Mouse (Mus musculus): ENCODE data around the gene Olfr750. TPM values are rescaled to one million over a fixed set of nuclear protein-coding genes. Genes with fewer than 3 reads are reported as not detected.

Gene Olfr750
- polyA plus RNA-seq, 1 experiment from 2014 or later = not detected

DNA sequence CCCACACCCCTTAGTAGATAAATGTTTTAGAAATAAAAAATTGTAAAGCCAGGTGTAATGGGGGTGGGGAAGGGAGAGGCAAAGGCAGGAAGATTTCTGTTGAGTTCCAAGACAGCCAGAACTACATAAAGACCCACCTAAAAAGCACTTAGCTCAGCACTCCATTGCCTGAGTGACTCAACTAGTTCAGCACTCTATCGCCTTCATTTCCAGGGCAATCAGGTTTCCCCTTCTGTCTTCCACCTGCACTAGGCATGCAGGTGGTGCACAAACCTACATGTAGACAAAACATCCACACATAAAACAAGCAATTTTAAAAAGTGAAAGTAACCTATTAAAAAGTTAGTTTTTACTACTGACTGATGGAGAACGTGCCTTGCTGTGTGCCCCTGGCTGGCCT is 10.9 kb upstream of the Olfr750 start:
- 79% methylated on average over 2 of the region's 2 CpGs for WGBS
- Histone ChIP-seq H3K4me2 (replicated peaks) (no peak overlapping the region), H3K36me3 (no peaks in the 10 kb centered on the region), H3K9me3 (no peaks in the 10 kb centered on the region), H3K4me1 (no peaks in the 10 kb centered on the region), H3K9ac (no peak overlapping the region), H3K27me3 (0 out of 2 replicates have a peak, but pooled peaks cover 7% of the 10 kb centered on the region), H3K27ac (no peak overlapping the region), H3K4me3 (no peak overlapping the region)
- ATAC-seq (ENCODE audit: insufficient number of reproducible peaks, insufficient read depth, low FRiP score, low TSS enrichment) = no peak

DNA sequence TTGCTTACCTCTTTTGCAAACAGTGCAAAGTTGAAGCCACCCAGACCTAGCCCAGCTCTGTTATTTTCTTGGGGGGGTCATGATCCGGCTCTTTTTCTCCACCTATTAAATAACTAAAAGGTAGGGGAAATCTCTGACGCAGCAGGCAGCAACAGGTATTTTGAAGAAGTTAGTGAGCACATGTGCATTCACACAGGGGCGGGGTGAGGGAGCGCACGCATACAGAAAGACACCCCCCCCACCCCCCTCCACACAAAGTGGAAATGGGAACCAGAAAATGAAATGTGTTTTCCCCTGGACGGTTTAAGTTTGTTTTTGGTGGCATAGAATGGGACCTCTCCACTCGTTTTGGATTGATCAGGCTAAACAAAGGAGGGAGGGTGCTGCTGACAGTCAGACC is 9.6 kb upstream of the Olfr750 start:
- Histone ChIP-seq H3K36me3 (no peaks in the 10 kb centered on the region), H3K27ac (no peak overlapping the region), H3K4me2 (replicated peaks) (peak overlapping the region; percentile 78), H3K9me3 (no peaks in the 10 kb centered on the region), H3K4me3 (peak overlapping the region; percentile 49), H3K27me3 (0 out of 2 replicates have a peak, but pooled peaks cover 7% of the 10 kb centered on the region), H3K4me1 (no peaks in the 10 kb centered on the region), H3K9ac (no peak overlapping the region)
- WGBS = 2% methylated on average over 7 of the region's 7 CpGs
- ATAC-seq (ENCODE audit: insufficient number of reproducible peaks, insufficient read depth, low FRiP score, low TSS enrichment) = no peak

GRCm38 (mm10) chr14:51082599-51083581 is 8.7 kb upstream of the Olfr750 start:
- Histone ChIP-seq H3K4me3 (peak overlapping the region; percentile 49), H3K9me3 (no peaks in the 10 kb centered on the region), H3K36me3 (no peaks in the 10 kb centered on the region), H3K4me1 (no peaks in the 10 kb centered on the region), H3K27me3 (0 out of 2 replicates have a peak, but pooled peaks cover 7% of the 10 kb centered on the region), H3K9ac (peak overlapping the region; percentile 34), H3K4me2 (replicated peaks) (peak overlapping the region; percentile 78), H3K27ac (no peak overlapping the region)
- peak; percentile 66 for ATAC-seq (ENCODE audit: insufficient number of reproducible peaks, insufficient read depth, low FRiP score, low TSS enrichment)
- WGBS = 2% methylated on average over 40 of the region's 40 CpGs

DNA sequence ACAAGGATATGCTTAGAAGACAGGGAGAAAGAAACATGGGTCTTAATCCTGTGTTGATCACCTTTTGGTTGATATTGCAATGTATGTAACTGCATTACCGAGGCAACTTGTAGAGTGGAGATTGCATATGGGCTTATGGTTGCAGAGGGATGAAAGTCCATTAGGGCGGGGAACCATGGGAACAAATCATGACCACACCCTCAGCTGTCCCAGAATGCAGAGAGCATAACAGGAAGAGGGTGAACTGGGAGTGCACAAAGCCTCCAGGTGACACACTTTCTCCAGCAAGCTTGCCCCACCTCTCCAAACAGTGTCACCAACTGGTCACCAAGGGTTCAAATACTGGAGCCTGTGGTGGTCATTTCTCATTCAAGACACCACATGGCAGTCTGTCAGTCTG is 6.8 kb upstream of the Olfr750 start:
- H3K36me3 ChIP-seq = no peaks in the 10 kb centered on the region
- no peaks in the 10 kb centered on the region for H3K4me1 ChIP-seq
- no peak overlapping the region for H3K9ac ChIP-seq
- H3K4me3 ChIP-seq = no peak overlapping the region
- H3K27ac ChIP-seq = no peak overlapping the region
- no peak overlapping the region for H3K4me2 ChIP-seq (replicated peaks)
- ATAC-seq (ENCODE audit: insufficient number of reproducible peaks, insufficient read depth, low FRiP score, low TSS enrichment) = no peak
- 0 out of 2 replicates have a peak, but pooled peaks cover 7% of the 10 kb centered on the region for H3K27me3 ChIP-seq
- H3K9me3 ChIP-seq = no peaks in the 10 kb centered on the region
- 86% methylated on average over 2 of the region's 2 CpGs for WGBS

- ATAC-seq (ENCODE audit: insufficient number of reproducible peaks, insufficient read depth, low FRiP score, low TSS enrichment) = no peak
- Histone ChIP-seq H3K4me2 (replicated peaks) (no peak overlapping the region), H3K27me3 (0 out of 2 replicates have a peak, but pooled peaks cover 7% of the 10 kb centered on the region), H3K27ac (no peak overlapping the region), H3K9ac (no peak overlapping the region), H3K4me1 (no peaks in the 10 kb centered on the region), H3K4me3 (no peak overlapping the region), H3K9me3 (no peaks in the 10 kb centered on the region), H3K36me3 (no peaks in the 10 kb centered on the region)
- WGBS = 88% methylated on average over 1 of the region's 1 CpGs
Measured at GRCm38 (mm10) chr14:51079180-51079579, 4.9 kb upstream of the Olfr750 start.

DNA sequence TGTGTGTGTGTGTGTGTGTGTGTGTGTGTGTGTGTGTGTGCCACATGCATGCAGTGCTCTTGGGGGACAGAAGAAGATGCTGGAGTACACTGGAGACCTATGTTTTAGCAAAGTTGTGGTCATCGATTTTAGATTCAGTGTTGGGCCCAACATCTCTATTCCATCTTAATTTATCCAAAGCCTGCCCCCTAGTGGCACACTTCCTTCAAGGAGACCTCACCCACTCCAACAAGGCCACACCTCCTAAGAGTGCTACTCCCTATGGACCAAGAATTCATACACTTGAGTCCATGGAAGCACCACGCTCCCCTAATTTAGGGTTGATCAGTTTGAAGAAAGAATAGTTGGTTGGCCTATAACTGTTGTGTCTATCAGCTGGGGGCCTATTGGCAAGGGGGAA is 4.6 kb downstream of the Olfr750 start:
- no peaks in the 10 kb centered on the region for H3K9me3 ChIP-seq
- 0 out of 2 replicates have a peak, but pooled peaks cover 3% of the 10 kb centered on the region for H3K4me1 ChIP-seq
- H3K27ac ChIP-seq = no peak overlapping the region
- no peak overlapping the region for H3K4me2 ChIP-seq (replicated peaks)
- no peak for ATAC-seq (ENCODE audit: insufficient number of reproducible peaks, insufficient read depth, low FRiP score, low TSS enrichment)
- no peaks in the 10 kb centered on the region for H3K36me3 ChIP-seq
- no peak overlapping the region for H3K4me3 ChIP-seq
- H3K9ac ChIP-seq = no peak overlapping the region
- no peaks in the 10 kb centered on the region for H3K27me3 ChIP-seq
- WGBS = 86% methylated on average over 2 of the region's 2 CpGs

GRCm38 (mm10) chr14:51068956-51069355 is 5.3 kb downstream of the Olfr750 start:
- H3K4me2 ChIP-seq (replicated peaks) = no peak overlapping the region
- WGBS = 83% methylated on average over 5 of the region's 5 CpGs
- H3K27ac ChIP-seq = no peak overlapping the region
- no peak overlapping the region for H3K9ac ChIP-seq
- no peaks in the 10 kb centered on the region for H3K9me3 ChIP-seq
- H3K36me3 ChIP-seq = no peaks in the 10 kb centered on the region
- H3K4me1 ChIP-seq = 0 out of 2 replicates have a peak, but pooled peaks cover 3% of the 10 kb centered on the region
- no peak for ATAC-seq (ENCODE audit: insufficient number of reproducible peaks, insufficient read depth, low FRiP score, low TSS enrichment)
- no peak overlapping the region for H3K4me3 ChIP-seq
- no peaks in the 10 kb centered on the region for H3K27me3 ChIP-seq

- Histone ChIP-seq H3K9me3 (no peaks in the 10 kb centered on the region), H3K27ac (no peak overlapping the region), H3K36me3 (no peaks in the 10 kb centered on the region), H3K27me3 (no peaks in the 10 kb centered on the region), H3K4me3 (no peak overlapping the region), H3K4me1 (no peaks in the 10 kb centered on the region; the same call in 1 of the 2 replicates), H3K9ac (no peak overlapping the region), H3K4me2 (replicated peaks) (no peak overlapping the region)
- WGBS = 80% methylated on average over 5 of the region's 5 CpGs
- ATAC-seq (ENCODE audit: insufficient number of reproducible peaks, insufficient read depth, low FRiP score, low TSS enrichment) = no peak
Measured at GRCm38 (mm10) chr14:51060761-51061160, 13.5 kb downstream of the Olfr750 start.

DNA sequence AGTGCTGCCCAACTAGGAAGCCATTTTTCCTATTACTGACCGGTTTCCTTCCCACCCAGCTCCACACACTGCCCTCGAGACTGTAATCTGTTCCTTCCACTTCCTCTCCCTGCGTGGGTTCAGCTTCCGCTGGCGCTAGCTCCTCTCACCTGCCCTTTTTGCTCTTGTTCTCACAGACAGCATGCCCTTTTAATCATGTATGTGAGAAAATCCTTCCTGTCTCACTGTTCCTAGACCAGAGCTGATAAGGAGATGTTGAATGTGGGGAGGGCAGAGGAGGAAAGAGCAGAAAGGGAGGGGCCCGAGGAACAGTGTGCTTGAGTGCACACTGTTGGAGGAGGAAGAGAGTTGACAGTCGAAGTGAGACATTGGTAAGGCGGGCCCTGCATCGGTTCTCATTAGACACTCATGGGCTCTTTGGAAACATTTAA is 16.8 kb downstream of the Olfr750 start, which contains the start of gene Rnase12:
TSS of gene Rnase12 (minus strand) at position 261 of the 431 bp plus-strand sequence.
- no peak within 1 kb of the TSS for H3K4me3 ChIP-seq
- H3K36me3 ChIP-seq = no peaks in the 10 kb centered on the region
- no peaks in the 10 kb centered on the region for H3K9me3 ChIP-seq
- no peaks in the 10 kb centered on the region; the same call in 1 of the 2 replicates for H3K4me1 ChIP-seq
- H3K27me3 ChIP-seq = no peaks in the 10 kb centered on the region
- H3K9ac ChIP-seq = no peak within 1 kb of the TSS
- H3K4me2 ChIP-seq (replicated peaks) = no peak within 1 kb of the TSS
- ATAC-seq (ENCODE audit: insufficient number of reproducible peaks, insufficient read depth, low FRiP score, low TSS enrichment) = no peak
- no peak within 1 kb of the TSS for H3K27ac ChIP-seq
- 64% methylated on average over 9 of the region's 9 CpGs for WGBS

DNA sequence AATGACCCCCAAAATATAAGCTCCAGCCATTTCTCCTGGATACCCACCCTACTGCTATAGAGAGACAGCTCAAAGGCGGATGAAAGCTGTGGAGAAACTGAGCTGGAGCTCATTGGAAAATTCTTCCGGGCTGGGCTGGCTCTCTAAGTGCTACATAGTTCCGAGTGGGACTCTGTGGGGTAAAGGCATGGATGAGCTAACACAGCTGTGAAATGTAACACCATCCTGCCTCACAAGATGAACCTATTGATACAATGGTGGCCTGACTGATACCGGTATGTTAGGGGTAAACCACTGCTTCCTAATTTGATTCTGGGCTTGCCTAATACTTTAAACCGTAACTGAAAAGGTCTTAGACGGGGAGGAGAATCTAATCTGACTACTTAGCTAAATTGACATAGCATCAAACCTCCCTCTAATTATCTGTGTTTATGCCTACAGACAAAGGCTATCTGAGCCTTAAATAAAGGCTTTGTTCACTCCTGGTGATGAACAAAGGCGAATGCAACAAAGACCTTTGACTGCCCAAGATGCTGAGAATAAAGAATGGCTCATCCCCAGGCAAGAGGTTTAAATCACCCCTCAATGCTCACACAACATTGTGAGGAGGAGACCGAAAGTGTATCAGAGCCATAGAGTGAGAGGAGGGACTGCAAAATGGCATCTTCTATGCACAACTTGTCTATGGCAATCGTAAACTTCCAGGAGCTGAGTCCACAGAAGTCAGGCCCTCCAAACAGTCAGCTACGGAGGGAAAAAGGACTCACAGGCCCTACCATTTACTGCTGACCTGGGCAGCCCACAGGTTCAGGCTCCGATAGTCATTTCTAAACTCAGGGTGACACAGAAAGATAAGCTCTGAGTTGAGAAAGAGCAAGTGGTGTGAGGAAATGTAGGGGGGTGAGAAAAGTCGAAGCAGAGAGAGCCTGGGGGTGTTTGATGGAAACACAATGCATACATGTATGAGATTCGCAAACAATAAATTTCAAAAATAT is 19.7 kb downstream of the Olfr750 start:
- H3K4me1 ChIP-seq = no peaks in the 10 kb centered on the region
- H3K9ac ChIP-seq = no peak overlapping the region
- H3K27me3 ChIP-seq = no peaks in the 10 kb centered on the region
- H3K27ac ChIP-seq = no peak overlapping the region
- H3K4me2 ChIP-seq (replicated peaks) = no peak overlapping the region
- no peaks in the 10 kb centered on the region for H3K36me3 ChIP-seq
- ATAC-seq (ENCODE audit: insufficient number of reproducible peaks, insufficient read depth, low FRiP score, low TSS enrichment) = no peak
- H3K4me3 ChIP-seq = no peak overlapping the region
- no peaks in the 10 kb centered on the region for H3K9me3 ChIP-seq
- 42% methylated on average over 13 of the region's 13 CpGs for WGBS

DNA sequence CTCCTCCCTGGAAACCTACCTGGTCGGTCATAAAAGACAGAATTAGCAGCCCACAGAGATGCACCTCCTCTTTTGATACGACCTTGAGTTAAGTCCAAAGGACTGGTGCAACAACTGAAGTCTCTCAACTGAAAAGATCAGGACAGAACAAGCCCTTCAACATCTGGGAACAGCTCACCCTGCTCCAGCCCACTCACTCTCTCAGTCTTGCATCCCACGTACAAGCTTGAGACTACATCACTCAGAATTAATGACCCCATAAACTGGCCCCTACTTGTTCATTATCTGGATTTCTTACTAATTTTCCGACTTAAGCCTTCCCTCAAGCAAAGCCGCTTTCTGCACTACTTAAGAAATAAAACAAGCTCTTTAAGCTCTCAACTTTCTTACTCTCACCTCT is 21.1 kb downstream of the Olfr750 start:
- 57% methylated on average over 5 of the region's 5 CpGs for WGBS
- H3K27me3 ChIP-seq = no peaks in the 10 kb centered on the region
- no peak overlapping the region for H3K4me3 ChIP-seq
- no peak overlapping the region for H3K9ac ChIP-seq
- H3K4me1 ChIP-seq = no peaks in the 10 kb centered on the region
- no peaks in the 10 kb centered on the region for H3K36me3 ChIP-seq
- H3K27ac ChIP-seq = no peak overlapping the region
- no peak overlapping the region for H3K4me2 ChIP-seq (replicated peaks)
- no peaks in the 10 kb centered on the region for H3K9me3 ChIP-seq
- ATAC-seq (ENCODE audit: insufficient number of reproducible peaks, insufficient read depth, low FRiP score, low TSS enrichment) = no peak
